Mouse (Mus musculus): Measurements from ENCODE around the gene Dnajc15. TPM values are rescaled to one million over a fixed set of nuclear protein-coding genes. Genes with fewer than 3 reads are reported as not detected.

The Dnajc15 gene
- polyA plus RNA-seq, 1 experiment from 2014 or later = 107 TPM

DNA sequence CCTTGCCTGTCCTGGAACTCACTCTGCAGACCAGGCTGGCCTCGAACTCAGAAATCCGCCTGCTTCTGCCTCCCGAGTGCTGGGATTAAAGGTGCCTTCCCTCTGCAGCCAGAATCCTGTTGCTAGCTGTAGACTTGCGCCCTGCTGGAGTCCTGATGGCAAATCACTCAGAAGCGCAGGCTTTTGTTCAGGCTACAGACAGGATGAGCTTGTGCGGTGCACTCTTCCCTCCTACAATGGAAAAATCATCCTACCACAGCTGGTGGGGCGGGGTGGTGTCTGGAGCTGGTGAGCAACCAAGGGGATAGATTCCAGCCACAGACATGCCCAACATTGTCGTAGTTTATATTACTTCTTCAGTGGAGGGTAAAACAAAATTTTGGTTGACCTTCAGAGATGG is 101.6 kb downstream of the Dnajc15 start:
- H3K9ac ChIP-seq (ENCODE audit: low read length) = no peak overlapping the region
- DNase-seq (ENCODE audit: low spot score) = no peak
- H3K27ac ChIP-seq (ENCODE audit: low read depth, low read length) = no peak overlapping the region
- no peaks in the 10 kb centered on the region for H3K36me3 ChIP-seq (ENCODE audit: control insufficient read depth, insufficient read depth, low read length)
- no peaks in the 10 kb centered on the region for H3K27me3 ChIP-seq (ENCODE audit: control insufficient read depth, insufficient read depth, low read length)
- 87% methylated on average over 8 of the region's 8 CpGs for WGBS
- no peak overlapping the region for H3K4me3 ChIP-seq (ENCODE audit: low read depth, low read length)
- no peaks in the 10 kb centered on the region for H3K9me3 ChIP-seq (ENCODE audit: control insufficient read depth, low read length)
- ATAC-seq (replicated peaks; ENCODE audit: low FRiP score) = no peak
- H3K4me1 ChIP-seq (replicated peaks; ENCODE audit: control insufficient read depth, insufficient read depth, low read length) = no peaks in the 10 kb centered on the region
- no peak overlapping the region for H3K4me2 ChIP-seq (ENCODE audit: low read depth, low read length, severe bottlenecking)

DNA sequence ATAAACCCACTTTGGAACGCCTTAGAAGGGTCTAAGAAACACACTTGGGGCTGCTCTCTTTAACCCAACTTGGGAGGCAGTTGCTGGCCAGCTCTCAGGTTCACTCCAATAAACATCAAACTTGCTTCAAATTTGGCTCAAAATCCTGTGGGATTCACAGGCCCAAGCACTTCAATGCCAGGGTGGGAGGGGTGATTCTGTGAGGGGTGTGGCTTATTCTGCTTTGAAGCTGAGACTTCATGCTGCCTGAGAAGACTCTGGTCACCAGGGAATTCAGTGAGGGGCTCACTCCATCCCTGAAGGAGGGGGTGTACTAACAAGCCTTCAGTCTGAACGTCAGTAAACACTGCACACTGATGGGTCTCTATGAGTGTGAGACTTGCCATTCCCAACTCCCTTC is 103.3 kb downstream of the Dnajc15 start:
- no peaks in the 10 kb centered on the region for H3K9me3 ChIP-seq (ENCODE audit: control insufficient read depth, low read length)
- H3K27me3 ChIP-seq (ENCODE audit: control insufficient read depth, insufficient read depth, low read length) = no peaks in the 10 kb centered on the region
- no peaks in the 10 kb centered on the region for H3K4me1 ChIP-seq (replicated peaks; ENCODE audit: control insufficient read depth, insufficient read depth, low read length)
- no peak overlapping the region for H3K4me3 ChIP-seq (ENCODE audit: low read depth, low read length)
- DNase-seq (ENCODE audit: low spot score) (no peak), ATAC-seq (replicated peaks; ENCODE audit: low FRiP score) (no peak)
- no peak overlapping the region for H3K4me2 ChIP-seq (ENCODE audit: low read depth, low read length, severe bottlenecking)
- 84% methylated on average over 2 of the region's 2 CpGs for WGBS
- H3K27ac ChIP-seq (ENCODE audit: low read depth, low read length) = no peak overlapping the region
- no peaks in the 10 kb centered on the region for H3K36me3 ChIP-seq (ENCODE audit: control insufficient read depth, insufficient read depth, low read length)
- no peak overlapping the region for H3K9ac ChIP-seq (ENCODE audit: low read length)

Other genes starting within 250 kb of the Dnajc15 start
- 0.16 and 0.19 TPM in 2 replicates for gene Epsti1, start 29.1 kb upstream of the Dnajc15 start, polyA plus RNA-seq (2014; fragmentation: Nextera tagmentation; extraction: Ambion mirVana)
- not detected in 2 replicates for gene Fam216b, start 213.9 kb upstream of the Dnajc15 start, polyA plus RNA-seq (2014; fragmentation: Nextera tagmentation; extraction: Ambion mirVana)